Mouse (Mus musculus): ENCODE results near the gene Ear14. TPM values are rescaled to one million over a fixed set of nuclear protein-coding genes. Genes with fewer than 3 reads are reported as not detected.
"Not testable (repeated sequence)": the region's sequence is repeated elsewhere in the genome, so short reads cannot be mapped to it uniquely, and the experiment has no call there.

The Ear14 gene
- polyA plus RNA-seq, 1 experiment from 2014 or later: not detected

DNA sequence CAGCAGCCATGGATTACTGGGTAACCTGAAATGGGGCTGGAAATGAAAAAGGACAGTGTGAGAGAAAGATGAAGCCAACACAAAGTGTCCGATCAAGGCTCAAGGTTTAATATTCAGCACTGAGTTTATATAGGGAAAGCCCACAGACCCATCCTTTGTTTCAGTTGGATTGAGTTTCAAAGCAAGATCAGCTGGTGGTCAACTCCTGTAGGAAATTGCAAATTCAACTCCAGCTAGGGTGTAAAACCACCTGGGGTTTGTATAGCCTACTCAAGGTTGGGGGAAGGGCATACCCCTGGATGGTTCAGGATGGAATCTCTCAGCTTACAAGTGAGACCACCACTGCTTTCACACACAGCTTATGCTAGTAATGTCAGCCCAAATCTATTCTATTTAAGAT, 44.5 kb downstream of the Ear14 start:
- ATAC-seq (ENCODE audit: low FRiP score, low TSS enrichment): no peak
- no peaks in the 10 kb centered on the region for H3K36me3 ChIP-seq (ENCODE audit: insufficient read depth, low read length)
- H3K27me3 ChIP-seq (ENCODE audit: insufficient read depth, low read length): no peaks in the 10 kb centered on the region
- no peak overlapping the region for H3K4me3 ChIP-seq (ENCODE audit: low read length)
- no peaks in the 10 kb centered on the region for H3K9me3 ChIP-seq (ENCODE audit: low read length)
- no peak overlapping the region for H3K4me2 ChIP-seq (replicated peaks; ENCODE audit: low read depth, low read length)
- H3K9ac ChIP-seq (replicated peaks; ENCODE audit: low read length): no peak overlapping the region
- H3K27ac ChIP-seq (ENCODE audit: low read length): no peak overlapping the region
- no peaks in the 10 kb centered on the region for H3K4me1 ChIP-seq (ENCODE audit: insufficient read depth, low read length)
- WGBS: 58% methylated on average over 1 of the region's 1 CpGs

DNA sequence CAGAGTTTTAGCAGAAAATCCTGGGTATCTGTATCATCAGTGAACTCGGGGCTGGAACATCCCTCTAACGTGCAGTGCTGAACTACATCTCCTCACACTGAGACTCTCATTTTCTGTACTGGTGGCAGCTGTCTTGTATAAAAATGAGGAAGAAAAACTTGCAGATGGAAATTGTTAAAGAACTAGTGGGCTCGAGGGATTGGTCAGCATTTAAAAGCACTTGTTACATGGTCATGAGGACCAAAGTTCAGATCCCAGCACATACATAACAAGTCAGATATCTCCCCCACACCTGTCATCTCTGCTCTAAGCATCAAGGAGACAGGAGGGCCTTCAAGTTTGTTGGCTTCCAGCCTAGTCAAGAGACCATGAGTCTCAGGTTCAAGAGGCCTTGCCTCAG, 47.2 kb downstream of the Ear14 start:
- no peak overlapping the region for H3K27ac ChIP-seq (ENCODE audit: low read length)
- H3K27me3 ChIP-seq (ENCODE audit: insufficient read depth, low read length): no peaks in the 10 kb centered on the region
- H3K4me2 ChIP-seq (replicated peaks; ENCODE audit: low read depth, low read length): no peak overlapping the region
- no peaks in the 10 kb centered on the region for H3K9me3 ChIP-seq (ENCODE audit: low read length)
- no peak overlapping the region for H3K4me3 ChIP-seq (ENCODE audit: low read length)
- H3K9ac ChIP-seq (replicated peaks; ENCODE audit: low read length): no peak overlapping the region
- 65% methylated on average over 3 of the region's 3 CpGs for WGBS
- ATAC-seq (ENCODE audit: low FRiP score, low TSS enrichment): no peak
- no peaks in the 10 kb centered on the region for H3K36me3 ChIP-seq (ENCODE audit: insufficient read depth, low read length)
- H3K4me1 ChIP-seq (ENCODE audit: insufficient read depth, low read length): no peaks in the 10 kb centered on the region

DNA sequence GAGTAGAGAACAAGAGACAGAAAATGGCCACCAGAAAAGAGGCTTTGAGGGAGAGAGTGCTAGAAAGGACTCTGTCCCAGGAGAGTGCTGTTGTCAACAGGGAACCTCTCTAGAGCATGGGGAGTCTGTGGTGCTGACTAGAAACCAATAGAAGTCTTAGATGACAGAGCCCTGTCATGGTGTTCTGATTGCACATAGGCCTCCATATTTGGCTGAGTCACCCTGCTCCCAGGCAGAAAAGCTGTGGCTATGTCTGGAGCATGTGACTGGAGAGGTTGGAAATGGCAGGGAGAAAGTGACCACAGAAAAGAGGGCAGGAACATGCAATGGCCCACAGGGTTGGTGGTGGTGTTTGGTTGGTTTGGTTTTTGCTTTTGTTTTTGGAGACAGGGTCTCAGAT, 49.0 kb downstream of the Ear14 start:
- H3K4me1 ChIP-seq (ENCODE audit: insufficient read depth, low read length); ATAC-seq (ENCODE audit: low FRiP score, low TSS enrichment); H3K36me3 ChIP-seq (ENCODE audit: insufficient read depth, low read length); H3K4me2 ChIP-seq (replicated peaks; ENCODE audit: low read depth, low read length); H3K27me3 ChIP-seq (ENCODE audit: insufficient read depth, low read length); H3K9me3 ChIP-seq (ENCODE audit: low read length); H3K27ac ChIP-seq (ENCODE audit: low read length); H3K4me3 ChIP-seq (ENCODE audit: low read length); H3K9ac ChIP-seq (replicated peaks; ENCODE audit: low read length): not testable (repeated sequence)

DNA sequence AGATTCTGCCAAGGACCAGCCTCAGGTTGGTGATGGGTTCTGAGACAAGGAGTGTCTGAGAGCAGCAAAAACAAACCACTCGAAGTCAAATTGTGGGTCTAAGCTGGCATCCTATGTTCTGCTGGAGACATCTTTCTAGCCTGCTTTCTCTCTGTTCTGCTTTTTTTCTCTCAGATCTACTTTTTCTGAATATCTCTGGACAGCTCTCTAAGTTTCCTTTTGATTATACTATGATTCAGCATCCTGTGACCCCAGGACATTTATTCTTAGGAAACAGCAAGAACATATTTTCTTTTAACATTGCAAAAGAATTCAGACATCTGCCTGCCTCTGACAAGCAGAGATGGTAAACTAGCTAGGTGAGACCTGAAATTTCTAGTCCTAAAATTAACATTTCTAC, 50.4 kb downstream of the Ear14 start:
- Histone ChIP-seq H3K27ac (ENCODE audit: low read length) (no peak overlapping the region), H3K9ac (replicated peaks; ENCODE audit: low read length) (no peak overlapping the region), H3K36me3 (ENCODE audit: insufficient read depth, low read length) (no peaks in the 10 kb centered on the region), H3K4me3 (ENCODE audit: low read length) (no peak overlapping the region), H3K4me1 (ENCODE audit: insufficient read depth, low read length) (no peaks in the 10 kb centered on the region), H3K9me3 (ENCODE audit: low read length) (no peaks in the 10 kb centered on the region), H3K4me2 (replicated peaks; ENCODE audit: low read depth, low read length) (no peak overlapping the region), H3K27me3 (ENCODE audit: insufficient read depth, low read length) (no peaks in the 10 kb centered on the region)
- WGBS: 100% methylated on average over 1 of the region's 1 CpGs
- no peak for ATAC-seq (ENCODE audit: low FRiP score, low TSS enrichment)

Other genes starting within 250 kb of the Ear14 start
- gene Pnp2, start 247.4 kb upstream of the Ear14 start, polyA plus RNA-seq (2015; fragmentation: Nextera tagmentation; extraction: Ambion mirVana): 0.66 TPM in 1 of 2 replicates, not detected in the other
- gene Rnase10, start 195.6 kb upstream of the Ear14 start, polyA plus RNA-seq (2015; fragmentation: Nextera tagmentation; extraction: Ambion mirVana): not detected in 2 replicates
- gene Rnase9, start 161.5 kb upstream of the Ear14 start, polyA plus RNA-seq (2015; fragmentation: Nextera tagmentation; extraction: Ambion mirVana): 0.14 and 0.30 TPM in 2 replicates
- gene Rnase11, start 153.2 kb upstream of the Ear14 start, polyA plus RNA-seq (2015; fragmentation: Nextera tagmentation; extraction: Ambion mirVana): 0.44 TPM in 1 of 2 replicates, not detected in the other
- gene Rnase12, start 145.7 kb upstream of the Ear14 start, polyA plus RNA-seq (2015; fragmentation: Nextera tagmentation; extraction: Ambion mirVana): 9.0 and 10.2 TPM in 2 replicates
- gene Olfr750, start 129.0 kb upstream of the Ear14 start, polyA plus RNA-seq (2015; fragmentation: Nextera tagmentation; extraction: Ambion mirVana): not detected in 2 replicates
- 45.5 and 47.7 TPM in 2 replicates for gene Rnase4, start 112.3 kb upstream of the Ear14 start, polyA plus RNA-seq (2015; fragmentation: Nextera tagmentation; extraction: Ambion mirVana)
- 8.6 and 8.9 TPM in 2 replicates for gene Ang, start 112.2 kb upstream of the Ear14 start, polyA plus RNA-seq (2015; fragmentation: Nextera tagmentation; extraction: Ambion mirVana)
- gene Eddm3b, start 89.0 kb upstream of the Ear14 start, polyA plus RNA-seq (2015; fragmentation: Nextera tagmentation; extraction: Ambion mirVana): 1.5 and 2.2 TPM in 2 replicates
- 0.64 and 0.89 TPM in 2 replicates for gene Rnase6, start 79.5 kb upstream of the Ear14 start, polyA plus RNA-seq (2015; fragmentation: Nextera tagmentation; extraction: Ambion mirVana)
- gene Rnase1, start 56.6 kb upstream of the Ear14 start, polyA plus RNA-seq (2015; fragmentation: Nextera tagmentation; extraction: Ambion mirVana): 0.26 and 0.66 TPM in 2 replicates
- gene Rnase2b, start 41.1 kb upstream of the Ear14 start, polyA plus RNA-seq (2015; fragmentation: Nextera tagmentation; extraction: Ambion mirVana): not detected in 2 replicates
- not detected in 2 replicates for gene Ang2, start 4.2 kb upstream of the Ear14 start, polyA plus RNA-seq (2015; fragmentation: Nextera tagmentation; extraction: Ambion mirVana)
- not detected in 2 replicates for gene Rnase2a, start 52.7 kb downstream of the Ear14 start, polyA plus RNA-seq (2015; fragmentation: Nextera tagmentation; extraction: Ambion mirVana)
- not detected in 2 replicates for gene Gm7247, start 158.4 kb downstream of the Ear14 start, polyA plus RNA-seq (2015; fragmentation: Nextera tagmentation; extraction: Ambion mirVana)
- gene Vmn2r88, start 207.4 kb downstream of the Ear14 start, polyA plus RNA-seq (2015; fragmentation: Nextera tagmentation; extraction: Ambion mirVana): not detected in 2 replicates
- gene Vmn2r89, start 248.5 kb downstream of the Ear14 start, polyA plus RNA-seq (2015; fragmentation: Nextera tagmentation; extraction: Ambion mirVana): not detected in 2 replicates

All from kidney, embryonic 16.5 days (tissue).